Mouse (Mus musculus) lung, embryonic 14.5 days (tissue): ENCODE results near the gene 9330182L06Rik. TPM values are rescaled to one million over a fixed set of nuclear protein-coding genes. Genes with fewer than 3 reads are reported as not detected.

Experiments used
- ATAC-seq: fragments of 200-750 bp; cut with Nextera tagmentation; 2 replicates; pipeline ENCODE4 v1.8.0; 2017; ENCODE audit warnings: mild to moderate bottlenecking, moderate TSS enrichment, moderate library complexity; ENCODE audit not compliant: insufficient read depth
- DNase-seq: peaks from one replicate; pipeline ENCODE4 v3.0.0-alpha.2; 2015
- H3K27ac ChIP-seq: fragments of 300-500 bp; sonication (generic); 2 replicates; pipeline ENCODE4 v1.5.1; 2014; ENCODE audit warnings: low read depth, mild to moderate bottlenecking, moderate library complexity
- H3K27me3 ChIP-seq: fragments of 300-500 bp; sonication (generic); 2 replicates; pipeline ENCODE4 v1.6.1; 2014; ENCODE audit warnings: low read length, control low read depth; ENCODE audit not compliant: insufficient read depth
- H3K36me3 ChIP-seq: fragments of 300-500 bp; sonication (generic); 2 replicates; pipeline ENCODE4 v1.6.1; 2014; ENCODE audit warnings: control low read depth; ENCODE audit not compliant: insufficient read depth
- H3K4me1 ChIP-seq: fragments of 300-500 bp; sonication (generic); 2 replicates; pipeline ENCODE4 v1.6.1; 2014; ENCODE audit warnings: antibody characterized with exemption, control low read depth; ENCODE audit not compliant: insufficient read depth
- H3K4me2 ChIP-seq: fragments of 300-500 bp; sonication (generic); 2 replicates; pipeline ENCODE4 v1.6.1; 2014; ENCODE audit warnings: mild to moderate bottlenecking
- H3K4me3 ChIP-seq: fragments of 300-500 bp; sonication (generic); 2 replicates; pipeline ENCODE4 v1.5.1; 2014; ENCODE audit warnings: low read depth, low read length
- H3K9ac ChIP-seq: fragments of 300-500 bp; sonication (generic); 2 replicates; pipeline ENCODE4 v1.6.1; 2014
- H3K9me3 ChIP-seq: fragments of 300-500 bp; sonication (generic); 2 replicates; pipeline ENCODE4 v1.6.1; 2016; ENCODE audit warnings: low read depth, low read length, control low read depth
- CTCF ChIP-seq: IDR thresholded peaks from 2 replicates; pipeline ENCODE4 v1.5.1; 2016; ENCODE audit warnings: antibody characterized with exemption, low read depth
- WGBS: fragments of 180-500 bp; shearing (Covaris S2); extraction: QIAGEN DNeasy Blood & Tissue Kit; methylation state at CpG from one replicate; pipeline ENCODE4 v1.1.7; 2014; 5-methylcytosine and 5-hydroxymethylcytosine counted together
- polyA plus RNA-seq: library from polyadenylated mRNA; unstranded; fragments of >200 nt; fragmentation: Nextera tagmentation; extraction: Ambion mirVana; gene quantifications from 2 replicates; pipeline ENCODE4 v1.2.1, GENCODE M21; 2014

9330182L06Rik gene
- polyA plus RNA-seq, 1 experiment from 2014 or later = 2.0 TPM

DNA sequence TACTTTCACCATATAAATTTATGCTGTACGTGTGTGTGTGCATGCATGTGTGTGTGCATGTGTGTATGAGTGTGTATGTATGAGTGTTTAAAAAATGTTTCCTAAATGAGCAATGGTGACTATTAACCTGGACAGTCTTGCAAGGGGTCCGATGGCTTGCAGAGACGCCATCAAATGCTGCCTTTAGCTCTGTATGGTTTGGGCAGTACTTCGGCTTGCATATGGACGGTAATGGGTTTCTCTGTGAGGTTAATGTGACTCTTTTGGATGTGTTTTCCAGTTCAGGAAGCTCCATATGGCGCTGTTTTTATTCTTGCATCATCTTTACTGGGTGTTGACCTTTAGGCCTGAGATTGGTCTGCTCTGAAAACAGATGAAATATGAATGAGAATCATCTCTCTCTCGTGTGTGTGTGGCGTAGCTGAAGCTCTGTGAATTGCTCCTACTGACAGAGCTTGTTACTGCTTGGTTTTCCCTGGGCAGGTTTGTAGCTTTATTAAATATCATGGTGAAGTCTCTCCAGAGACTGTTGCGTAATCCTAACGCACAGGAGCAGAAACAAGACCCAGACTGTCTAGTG is 79.2 kb downstream of the 9330182L06Rik start:
- H3K27ac ChIP-seq = no peak overlapping the region
- H3K36me3 ChIP-seq = no peaks in the 10 kb centered on the region
- DNase-seq (no peak), ATAC-seq (no peak)
- H3K27me3 ChIP-seq = no peaks in the 10 kb centered on the region
- no peak for TF ChIP-seq CTCF
- WGBS = 71% methylated on average over 10 of the region's 10 CpGs
- no peak overlapping the region for H3K9ac ChIP-seq
- H3K4me2 ChIP-seq = no peak overlapping the region
- H3K4me3 ChIP-seq = no peak overlapping the region
- H3K9me3 ChIP-seq = no peaks in the 10 kb centered on the region
- no peaks in the 10 kb centered on the region for H3K4me1 ChIP-seq

DNA sequence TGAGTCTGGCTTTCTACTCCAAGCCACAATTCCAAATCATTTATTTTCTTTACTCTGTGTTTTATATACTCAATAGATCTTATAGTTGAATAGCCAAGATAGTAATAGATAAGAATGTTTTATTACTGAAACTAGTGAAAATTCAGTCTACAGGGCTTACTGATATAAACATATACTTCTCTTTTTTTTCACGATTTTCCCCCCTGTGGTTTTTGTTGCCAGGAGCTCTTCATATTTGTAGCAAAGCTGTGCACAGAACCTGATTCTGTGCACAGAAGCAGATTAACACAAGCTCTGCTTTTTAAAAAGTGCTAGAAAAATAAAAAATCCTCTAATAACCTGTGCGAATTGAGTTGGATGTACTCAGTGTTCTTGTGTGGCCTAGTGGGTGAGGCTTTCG is 79.7 kb downstream of the 9330182L06Rik start:
- no peaks in the 10 kb centered on the region for H3K9me3 ChIP-seq
- WGBS = 82% methylated on average over 3 of the region's 3 CpGs
- ATAC-seq = no peak
- no peak overlapping the region for H3K9ac ChIP-seq
- TF ChIP-seq CTCF = no peak
- DNase-seq = no peak
- no peak overlapping the region for H3K4me2 ChIP-seq
- H3K27ac ChIP-seq = no peak overlapping the region
- H3K4me1 ChIP-seq = no peaks in the 10 kb centered on the region
- no peak overlapping the region for H3K4me3 ChIP-seq
- H3K36me3 ChIP-seq = no peaks in the 10 kb centered on the region
- no peaks in the 10 kb centered on the region for H3K27me3 ChIP-seq

DNA sequence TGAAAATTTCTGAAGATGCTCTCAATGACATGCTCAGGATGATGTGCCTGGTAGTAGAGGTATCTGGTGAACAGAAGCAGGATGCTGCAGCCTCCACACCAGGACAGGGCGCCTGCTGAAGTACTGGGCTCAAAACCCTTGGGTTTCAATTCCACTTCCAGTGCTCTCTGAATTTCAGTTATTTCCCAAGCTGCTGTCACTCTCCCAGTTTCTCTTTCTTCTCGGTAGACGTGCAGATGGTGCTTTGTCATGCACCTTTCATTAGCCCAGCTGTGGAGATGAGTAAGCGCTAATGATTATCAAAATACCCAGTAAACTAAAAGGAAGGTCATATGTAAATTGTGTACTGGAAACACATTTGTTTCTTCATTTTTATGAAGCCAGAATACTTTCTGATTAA is 80.6 kb downstream of the 9330182L06Rik start:
- WGBS = 63% methylated on average over 4 of the region's 4 CpGs

DNA sequence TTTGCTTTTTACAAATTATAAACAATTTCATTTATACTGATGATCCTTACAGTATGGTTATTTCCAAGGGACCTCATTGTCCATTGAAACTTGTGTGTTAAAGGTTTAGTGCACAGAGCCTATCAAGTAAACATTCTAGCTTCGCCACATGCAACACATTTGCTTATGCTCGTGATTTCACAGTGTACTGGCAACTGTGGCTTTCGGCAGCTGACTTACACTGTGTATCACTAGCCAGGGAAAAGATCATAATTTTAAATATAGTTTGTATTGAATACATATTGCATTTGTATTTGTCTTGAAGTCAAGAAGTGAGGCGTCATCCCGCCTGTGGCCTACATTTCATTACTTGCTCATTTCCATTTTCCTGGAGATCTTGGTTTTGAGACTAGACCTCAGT is 86.2 kb downstream of the 9330182L06Rik start:
- Histone ChIP-seq H3K36me3 (no peaks in the 10 kb centered on the region), H3K4me3 (no peak overlapping the region), H3K27me3 (no peaks in the 10 kb centered on the region), H3K27ac (no peak overlapping the region), H3K9ac (no peak overlapping the region), H3K4me2 (no peak overlapping the region), H3K4me1 (no peaks in the 10 kb centered on the region), H3K9me3 (no peaks in the 10 kb centered on the region)
- ATAC-seq (no peak), DNase-seq (no peak)
- TF ChIP-seq CTCF = no peak
- WGBS = 78% methylated on average over 5 of the region's 5 CpGs

More for the DNA sequence above, 80.6 kb downstream of the 9330182L06Rik start:
- TF ChIP-seq CTCF = no peak
- no peaks in the 10 kb centered on the region for H3K27me3 ChIP-seq
- ATAC-seq = no peak
- no peaks in the 10 kb centered on the region for H3K36me3 ChIP-seq
- H3K4me3 ChIP-seq = no peak overlapping the region
- H3K4me1 ChIP-seq = no peaks in the 10 kb centered on the region
- DNase-seq = no peak
- H3K4me2 ChIP-seq = no peak overlapping the region
- H3K9me3 ChIP-seq = no peaks in the 10 kb centered on the region
- H3K9ac ChIP-seq = no peak overlapping the region
- no peak overlapping the region for H3K27ac ChIP-seq

DNA sequence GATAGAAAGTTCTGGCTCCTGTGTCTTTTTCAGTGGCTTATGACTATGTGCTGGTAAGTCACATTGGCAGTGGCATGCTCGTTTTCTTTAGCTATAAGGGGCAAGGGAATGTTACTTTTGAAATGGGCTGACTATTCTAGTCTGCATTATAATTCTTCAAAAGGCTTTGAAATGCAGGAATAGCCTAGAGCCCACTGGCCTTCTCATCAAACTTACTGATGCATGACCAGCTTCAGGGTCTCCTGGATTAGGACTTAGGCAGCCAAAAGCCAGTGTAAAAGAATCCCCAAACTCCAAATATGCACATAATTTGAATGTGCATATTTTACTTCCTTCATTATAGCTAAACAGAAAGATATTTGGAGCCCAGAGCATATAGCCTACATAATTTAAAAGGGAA is 86.7 kb downstream of the 9330182L06Rik start:
- WGBS = 63% methylated on average over 1 of the region's 1 CpGs
- no peak for ATAC-seq
- no peak for DNase-seq

DNA sequence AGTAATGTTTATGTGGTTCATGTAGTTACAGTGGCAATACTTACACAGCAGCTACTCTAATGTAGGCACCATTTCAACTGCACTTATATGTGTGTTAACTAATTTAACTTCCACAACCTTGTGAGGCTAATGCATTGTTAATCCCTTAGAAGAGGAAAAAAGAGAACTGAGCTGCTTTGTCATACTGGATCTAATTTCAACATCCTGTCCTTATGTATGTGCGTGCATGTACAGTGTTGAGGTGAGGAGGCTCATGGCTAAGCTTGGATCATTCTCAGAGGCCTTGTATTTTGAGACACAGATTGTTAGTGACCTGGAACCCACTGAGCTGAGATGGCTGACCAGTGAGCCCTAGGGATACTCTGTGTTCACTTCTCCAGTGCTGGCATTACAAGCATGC is 88.3 kb downstream of the 9330182L06Rik start:
- ATAC-seq (no peak), DNase-seq (no peak)
- Histone ChIP-seq H3K4me3 (no peak overlapping the region), H3K9ac (no peak overlapping the region), H3K4me2 (no peak overlapping the region), H3K4me1 (no peaks in the 10 kb centered on the region), H3K27me3 (no peaks in the 10 kb centered on the region), H3K36me3 (no peaks in the 10 kb centered on the region), H3K9me3 (no peaks in the 10 kb centered on the region), H3K27ac (no peak overlapping the region)
- 86% methylated on average over 1 of the region's 1 CpGs for WGBS
- TF ChIP-seq CTCF = no peak

More for the DNA sequence above, 86.7 kb downstream of the 9330182L06Rik start:
- no peak overlapping the region for H3K4me2 ChIP-seq
- H3K9ac ChIP-seq = no peak overlapping the region
- no peak for TF ChIP-seq CTCF
- no peaks in the 10 kb centered on the region for H3K4me1 ChIP-seq
- no peaks in the 10 kb centered on the region for H3K9me3 ChIP-seq
- H3K36me3 ChIP-seq = no peaks in the 10 kb centered on the region
- no peaks in the 10 kb centered on the region for H3K27me3 ChIP-seq
- no peak overlapping the region for H3K4me3 ChIP-seq
- H3K27ac ChIP-seq = no peak overlapping the region

DNA sequence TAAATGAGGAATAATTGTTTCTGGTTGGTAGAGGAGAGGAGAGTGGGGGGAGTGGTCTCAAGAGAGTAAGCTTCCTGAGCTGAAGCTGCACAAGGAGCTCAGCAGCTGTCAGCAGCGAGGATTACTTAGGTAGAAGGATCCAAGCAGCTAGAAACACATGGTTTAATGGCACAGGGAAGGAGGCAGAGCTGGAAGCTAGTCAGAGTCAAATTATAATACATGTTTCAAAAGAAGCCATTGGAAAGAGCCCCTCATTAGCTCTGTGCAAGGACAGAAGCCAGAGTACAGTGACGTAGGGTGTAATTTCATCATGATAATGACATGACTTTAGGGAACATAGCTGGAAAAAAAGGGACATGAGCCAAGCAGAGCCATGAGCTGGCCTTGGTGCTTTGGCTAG is 92.2 kb downstream of the 9330182L06Rik start:
- no peak overlapping the region for H3K27ac ChIP-seq
- ATAC-seq = no peak
- no peaks in the 10 kb centered on the region for H3K36me3 ChIP-seq
- no peak overlapping the region for H3K9ac ChIP-seq
- H3K4me1 ChIP-seq = no peaks in the 10 kb centered on the region
- no peaks in the 10 kb centered on the region for H3K27me3 ChIP-seq
- no peak overlapping the region for H3K4me2 ChIP-seq
- 29% methylated on average over 2 of the region's 2 CpGs for WGBS
- no peak for DNase-seq
- TF ChIP-seq CTCF = no peak
- no peak overlapping the region for H3K4me3 ChIP-seq
- H3K9me3 ChIP-seq = no peaks in the 10 kb centered on the region
